Mouse (Mus musculus): ENCODE data around the gene Tyw1.

GRCm38 (mm10) chr5:130345871-130346270, 90.5 kb downstream of the Tyw1 start:
- TF ChIP-seq CTCF (IDR thresholded peaks at IDR 0.05; ENCODE audit: borderline replicate concordance, insufficient read depth, low read depth, low read length) (no peak), POLR2A (IDR thresholded peaks at IDR 0.05; ENCODE audit: borderline replicate concordance, insufficient read depth, low read length) (no peak)

All from cerebellum, adult 2 months (tissue).